Mouse (Mus musculus) midbrain, postnatal 0 days (tissue): ENCODE results near the gene Gprc5b. TPM values are rescaled to one million over a fixed set of nuclear protein-coding genes. Genes with fewer than 3 reads are reported as not detected.

Source experiments
- ATAC-seq: fragments of 200-750 bp; cut with Nextera tagmentation; 2 replicates; pipeline ENCODE4 v1.8.0; 2017; ENCODE audit warnings: moderate number of reproducible peaks, mild to moderate bottlenecking, moderate TSS enrichment, moderate library complexity; ENCODE audit not compliant: low FRiP score
- DNase-seq: peaks from one replicate; pipeline ENCODE4 v3.0.0-alpha.2; 2015; ENCODE audit warnings: low spot score
- H3K27ac ChIP-seq: fragments of 300-500 bp; sonication (generic); 2 replicates; pipeline ENCODE4 v1.5.1; 2014; ENCODE audit warnings: low read depth, mild to moderate bottlenecking, low read length, mixed read lengths
- H3K27me3 ChIP-seq: fragments of 300-500 bp; sonication (generic); 2 replicates; pipeline ENCODE4 v1.6.1; 2014; ENCODE audit warnings: low read length, control low read depth, mixed read lengths; ENCODE audit not compliant: insufficient read depth
- H3K36me3 ChIP-seq: fragments of 300-500 bp; sonication (generic); 2 replicates; pipeline ENCODE4 v1.6.1; 2014; ENCODE audit warnings: low read length, control low read depth, mixed read lengths; ENCODE audit not compliant: insufficient read depth
- H3K4me1 ChIP-seq: fragments of 300-500 bp; sonication (generic); 2 replicates; pipeline ENCODE4 v1.6.1; 2014; ENCODE audit warnings: mild to moderate bottlenecking, control low read depth, antibody characterized with exemption, low read length, mixed read lengths; ENCODE audit not compliant: insufficient read depth
- H3K4me2 ChIP-seq: fragments of 300-500 bp; sonication (generic); 2 replicates; pipeline ENCODE4 v1.6.1; 2014; ENCODE audit warnings: low read depth, mild to moderate bottlenecking, low read length, mixed read lengths; ENCODE audit not compliant: poor library complexity, severe bottlenecking
- H3K4me3 ChIP-seq: fragments of 300-500 bp; sonication (generic); 2 replicates; pipeline ENCODE4 v1.5.1; 2014; ENCODE audit warnings: low read depth, mild to moderate bottlenecking, low read length, moderate library complexity
- H3K9ac ChIP-seq: fragments of 300-500 bp; sonication (generic); replicated peaks from 2 replicates; pipeline ENCODE4 v1.6.1; 2014; ENCODE audit warnings: mild to moderate bottlenecking, low read length, moderate library complexity, mixed read lengths; ENCODE audit not compliant: poor library complexity, severe bottlenecking
- H3K9me3 ChIP-seq: fragments of 300-500 bp; sonication (generic); 2 replicates; pipeline ENCODE4 v1.6.1; 2016; ENCODE audit warnings: low read length, control low read depth
- CTCF ChIP-seq: IDR thresholded peaks from 2 replicates; pipeline ENCODE4 v1.5.1; 2016; ENCODE audit warnings: antibody characterized with exemption, mild to moderate bottlenecking
- WGBS: fragments of 180-500 bp; shearing (Covaris S2); extraction: QIAGEN DNeasy Blood & Tissue Kit; methylation state at CpG from one replicate; pipeline ENCODE4 v1.1.7; 2014; 5-methylcytosine and 5-hydroxymethylcytosine counted together
- polyA plus RNA-seq: library from polyadenylated mRNA; unstranded; fragments of >200 nt; fragmentation: Nextera tagmentation; extraction: Ambion mirVana; gene quantifications from 2 replicates; pipeline ENCODE4 v1.2.1, GENCODE M21; 2015
- total RNA-seq: library from RNA; depleted of rRNA; stranded (reverse); fragments of >200 nt; gene quantifications from 2 replicates; pipeline ENCODE4 v1.2.3, GENCODE M21; 2014

Gene Gprc5b
- total and polyA plus RNA-seq, 2 experiments from 2014 or later, result 6.6 to 30.1 TPM

DNA sequence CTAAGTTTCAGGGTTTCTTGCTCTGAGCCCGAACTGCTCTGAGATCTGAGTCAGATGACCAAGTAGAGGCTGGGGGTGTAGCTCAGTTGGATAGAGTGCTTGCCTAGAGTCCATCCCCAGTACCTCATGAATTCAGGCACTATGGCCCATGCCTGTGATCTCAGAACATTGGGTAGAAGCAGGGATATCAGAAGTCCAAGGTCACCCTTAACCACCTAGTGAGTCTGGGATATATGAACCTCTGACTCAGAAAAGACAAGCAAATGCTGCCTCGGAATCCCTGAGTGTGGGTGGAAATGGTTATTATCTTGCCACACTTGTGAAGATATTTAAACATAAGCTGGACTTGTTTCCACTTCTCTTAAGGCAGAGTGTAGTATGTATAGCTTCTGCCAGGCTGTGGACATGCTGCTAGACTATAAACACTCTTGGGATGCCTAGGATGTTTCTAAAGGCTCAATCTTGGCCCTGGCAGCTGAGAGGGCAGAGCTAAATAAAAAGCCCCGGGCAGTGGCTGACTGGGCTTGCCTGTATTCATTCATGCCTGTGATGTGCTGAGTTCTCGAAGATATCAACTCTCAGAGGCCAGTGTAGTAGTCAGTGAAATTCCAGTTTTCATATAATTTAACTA, 38.3 kb downstream of the Gprc5b start:
- Histone ChIP-seq H3K4me3 (no peak overlapping the region), H3K9me3 (no peaks in the 10 kb centered on the region), H3K27ac (no peak overlapping the region), H3K4me1 (no peaks in the 10 kb centered on the region), H3K27me3 (no peaks in the 10 kb centered on the region), H3K9ac (no peak overlapping the region), H3K36me3 (no peaks in the 10 kb centered on the region), H3K4me2 (no peak overlapping the region)
- DNase-seq, result no peak
- no peak for ATAC-seq
- TF ChIP-seq CTCF, result no peak
- WGBS, result 75% methylated on average over 4 of the region's 4 CpGs

DNA sequence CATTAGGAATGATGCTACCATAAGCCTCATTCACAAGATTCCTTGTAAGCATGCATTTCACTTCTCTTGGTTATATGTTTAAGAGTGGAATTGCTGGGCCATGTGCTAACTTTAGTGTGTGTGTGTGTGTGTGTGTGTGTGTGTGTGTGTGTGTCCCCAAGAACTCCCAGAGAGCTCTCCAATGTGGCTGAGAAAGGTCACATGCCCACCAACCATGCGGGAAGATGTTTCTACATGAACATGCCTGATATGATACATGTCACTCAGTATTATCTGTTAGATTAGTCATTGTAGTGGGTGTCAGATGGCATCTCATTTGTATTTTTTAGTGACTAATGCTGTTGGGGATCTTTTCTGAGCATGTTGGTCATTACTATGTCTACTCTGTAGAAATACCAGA, 40.0 kb downstream of the Gprc5b start:
- no peak for DNase-seq
- H3K4me2 ChIP-seq, result no peak overlapping the region
- no peak overlapping the region for H3K27ac ChIP-seq
- no peaks in the 10 kb centered on the region for H3K36me3 ChIP-seq
- H3K9ac ChIP-seq, result no peak overlapping the region
- no peak overlapping the region for H3K4me3 ChIP-seq
- no peaks in the 10 kb centered on the region for H3K9me3 ChIP-seq
- no peaks in the 10 kb centered on the region for H3K27me3 ChIP-seq
- ATAC-seq, result no peak
- 96% methylated on average over 1 of the region's 1 CpGs for WGBS
- TF ChIP-seq CTCF, result no peak
- no peaks in the 10 kb centered on the region for H3K4me1 ChIP-seq

DNA sequence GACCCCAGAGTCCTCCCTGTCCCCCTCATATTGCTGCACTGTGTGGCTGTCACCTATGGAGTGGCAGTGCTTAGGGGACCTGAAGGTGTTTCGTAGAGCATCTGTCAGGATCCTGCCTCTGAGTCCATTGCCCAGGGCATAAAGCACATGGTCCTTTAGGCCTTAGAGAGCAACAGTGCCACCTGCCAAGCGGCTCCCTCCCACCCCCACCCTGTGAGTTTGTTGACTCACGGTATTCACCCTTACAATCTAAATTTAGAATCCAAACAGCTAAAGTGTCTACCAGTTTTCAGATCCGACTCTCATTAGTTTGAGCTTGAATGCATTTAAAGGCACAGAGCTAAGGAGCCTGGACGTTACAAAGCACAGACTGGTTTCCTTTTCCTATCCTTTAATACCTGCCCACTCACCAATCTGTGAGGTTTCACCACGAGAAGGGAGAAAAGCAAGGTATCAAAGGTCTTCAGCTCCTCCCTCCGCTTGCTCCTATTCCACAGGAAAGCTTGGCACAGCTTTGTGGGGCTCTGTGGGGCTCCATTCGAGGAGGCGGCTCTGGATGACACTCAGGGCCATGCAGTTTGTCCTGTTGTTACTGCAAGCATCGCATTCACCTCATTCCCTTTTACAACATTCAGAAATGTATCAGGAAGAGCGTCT, 41.3 kb downstream of the Gprc5b start:
- Histone ChIP-seq H3K4me1 (no peaks in the 10 kb centered on the region), H3K4me3 (no peak overlapping the region), H3K27me3 (no peaks in the 10 kb centered on the region; the same call in 1 of the 2 replicates), H3K36me3 (no peaks in the 10 kb centered on the region), H3K4me2 (no peak overlapping the region), H3K9me3 (no peaks in the 10 kb centered on the region), H3K27ac (no peak overlapping the region), H3K9ac (no peak overlapping the region)
- WGBS, result 65% methylated on average over 11 of the region's 11 CpGs
- no peak for DNase-seq
- ATAC-seq, result no peak
- TF ChIP-seq CTCF, result no peak

DNA sequence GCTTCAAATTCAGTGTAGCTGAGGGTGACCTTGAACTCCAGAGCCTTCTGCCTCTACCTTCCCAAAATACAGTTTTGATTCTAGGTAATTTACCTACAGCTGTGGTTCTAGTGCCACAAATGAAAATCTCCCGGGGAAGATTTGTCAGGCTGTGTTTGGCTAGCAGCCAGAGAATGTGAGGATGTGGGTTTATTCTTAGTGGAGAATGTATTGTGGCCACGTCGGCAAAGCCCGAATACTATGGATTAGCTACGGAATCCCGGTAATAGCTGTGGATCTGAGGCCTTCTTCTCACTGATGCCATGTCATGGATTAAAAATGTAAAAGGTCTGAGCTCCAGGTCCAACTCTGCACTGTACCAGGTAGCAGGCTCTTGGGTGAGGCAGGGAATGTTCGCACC, 45.3 kb downstream of the Gprc5b start:
- no peaks in the 10 kb centered on the region for H3K4me1 ChIP-seq
- H3K4me2 ChIP-seq, result no peak overlapping the region
- no peaks in the 10 kb centered on the region; the same call in 1 of the 2 replicates for H3K27me3 ChIP-seq
- DNase-seq, result no peak
- H3K36me3 ChIP-seq, result no peaks in the 10 kb centered on the region
- no peak for TF ChIP-seq CTCF
- no peak overlapping the region for H3K4me3 ChIP-seq
- no peak for ATAC-seq
- no peak overlapping the region for H3K9ac ChIP-seq
- H3K9me3 ChIP-seq, result no peaks in the 10 kb centered on the region
- no peak overlapping the region for H3K27ac ChIP-seq
- WGBS, result 38% methylated on average over 7 of the region's 7 CpGs

DNA sequence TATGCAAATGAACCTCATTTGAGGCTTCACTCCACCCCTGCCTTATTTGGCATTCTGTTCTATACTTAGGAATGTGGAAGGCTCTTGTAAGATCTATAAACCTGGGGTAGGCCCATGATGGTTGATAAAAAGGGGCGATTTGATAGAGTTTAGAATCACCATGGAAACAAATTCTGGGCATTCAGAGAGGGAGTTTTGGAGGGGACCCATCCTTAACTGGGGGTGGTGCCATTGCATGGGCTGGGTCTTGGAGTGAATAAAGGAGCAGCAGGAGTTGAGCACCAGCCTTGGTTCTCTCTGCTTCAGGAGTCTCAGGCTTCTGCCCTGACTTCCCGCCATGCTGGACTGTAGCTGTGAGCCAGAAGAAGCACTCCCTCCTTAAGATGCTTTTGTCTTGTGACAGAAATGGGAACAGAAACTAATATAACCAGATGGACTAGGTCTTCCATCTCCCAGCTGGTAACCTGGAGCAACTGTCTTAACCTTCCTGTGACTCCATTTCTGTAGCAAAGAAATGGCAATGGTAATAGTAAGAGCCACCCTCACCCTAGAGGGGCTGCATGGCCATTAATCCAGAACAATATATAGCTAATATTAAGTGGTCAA, 46.2 kb downstream of the Gprc5b start:
- Histone ChIP-seq H3K4me3 (no peak overlapping the region), H3K9me3 (no peaks in the 10 kb centered on the region), H3K27ac (no peak overlapping the region), H3K4me1 (no peaks in the 10 kb centered on the region), H3K36me3 (no peaks in the 10 kb centered on the region), H3K27me3 (no peaks in the 10 kb centered on the region; the same call in 1 of the 2 replicates), H3K4me2 (no peak overlapping the region), H3K9ac (0 out of 2 replicates have a peak overlapping the region, but pooled peaks have one; percentile 2)
- DNase-seq, result no peak
- TF ChIP-seq CTCF, result no peak
- no peak for ATAC-seq
- WGBS, result 48% methylated on average over 2 of the region's 2 CpGs

DNA sequence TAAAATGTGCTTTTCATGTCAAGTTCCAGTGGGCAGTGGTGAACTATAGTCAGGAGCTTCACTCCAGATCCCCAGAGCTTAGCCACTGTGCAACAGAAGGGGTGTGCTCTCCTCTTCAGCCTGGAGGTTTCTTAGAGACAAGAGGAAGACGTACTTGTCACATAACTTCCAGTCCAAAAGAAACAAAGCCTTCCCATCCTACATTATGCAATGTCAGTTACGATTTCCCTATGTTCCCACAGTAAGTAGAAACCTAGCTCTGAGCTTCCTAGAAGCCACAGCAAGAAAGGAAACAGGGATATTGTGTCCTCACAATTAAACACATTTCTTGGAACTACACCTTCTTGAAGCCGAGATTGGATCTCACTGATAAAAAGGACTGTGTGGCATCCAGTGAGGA, 47.8 kb downstream of the Gprc5b start:
- no peaks in the 10 kb centered on the region for H3K4me1 ChIP-seq
- no peaks in the 10 kb centered on the region for H3K9me3 ChIP-seq
- no peak overlapping the region for H3K4me2 ChIP-seq
- no peak for ATAC-seq
- H3K4me3 ChIP-seq, result no peak overlapping the region
- 65% methylated on average over 3 of the region's 3 CpGs for WGBS
- H3K36me3 ChIP-seq, result no peaks in the 10 kb centered on the region
- H3K9ac ChIP-seq, result no peak overlapping the region
- no peak overlapping the region for H3K27ac ChIP-seq
- DNase-seq, result no peak
- no peaks in the 10 kb centered on the region; the same call in 1 of the 2 replicates for H3K27me3 ChIP-seq
- no peak for TF ChIP-seq CTCF
